Mouse (Mus musculus) WW6 (cell line): ENCODE measurements around the gene Akr1b3.

Source experiments
- DNase-seq: peaks from one replicate; pipeline ENCODE4 v3.0.0-alpha.2; 2013; ENCODE audit warnings: low read depth, low spot score

The Akr1b3 gene

DNA sequence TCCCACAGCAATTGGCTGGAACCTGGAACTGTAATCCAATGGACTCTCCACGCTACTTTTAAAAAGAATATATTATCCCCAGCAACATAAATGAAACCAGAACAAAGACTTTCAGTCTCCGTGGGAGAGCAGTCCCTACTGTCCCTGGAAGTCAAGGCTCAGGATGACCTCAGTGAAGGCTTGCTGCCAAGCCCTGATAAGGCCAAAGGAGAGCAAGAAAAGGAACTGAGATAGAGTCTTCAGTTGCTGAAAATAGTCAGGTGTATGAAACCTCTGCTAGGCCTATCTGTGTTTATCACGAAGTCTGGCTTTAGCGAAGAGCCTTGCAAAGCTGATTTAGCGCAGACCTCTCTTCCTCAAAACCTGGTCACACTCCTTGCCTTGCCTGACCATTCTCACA is 14.1 kb upstream of the Akr1b3 start:
- no peak for DNase-seq

DNA sequence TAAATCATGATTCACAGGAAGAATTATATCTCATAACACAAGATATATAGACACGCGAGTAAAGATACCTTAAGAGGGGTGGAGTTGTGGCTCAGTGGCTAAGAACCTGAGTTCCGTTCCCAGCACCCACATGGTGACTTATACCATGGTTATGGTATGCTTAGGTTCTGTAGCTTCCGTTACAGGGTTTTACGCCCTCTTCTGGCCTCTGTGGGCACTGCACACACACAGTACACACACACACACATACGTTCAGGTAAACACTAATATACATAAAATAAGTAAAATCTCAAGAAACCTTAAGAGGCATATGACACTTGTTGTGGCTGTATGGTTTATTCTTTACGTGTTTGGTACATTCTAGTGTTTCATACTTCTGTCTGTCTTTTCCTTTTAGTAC is 4.8 kb upstream of the Akr1b3 start:
- DNase-seq = no peak

GRCm38 (mm10) chr6:34318636-34319035 is 1.4 kb upstream of the Akr1b3 start:
- DNase-seq = no peak

DNA sequence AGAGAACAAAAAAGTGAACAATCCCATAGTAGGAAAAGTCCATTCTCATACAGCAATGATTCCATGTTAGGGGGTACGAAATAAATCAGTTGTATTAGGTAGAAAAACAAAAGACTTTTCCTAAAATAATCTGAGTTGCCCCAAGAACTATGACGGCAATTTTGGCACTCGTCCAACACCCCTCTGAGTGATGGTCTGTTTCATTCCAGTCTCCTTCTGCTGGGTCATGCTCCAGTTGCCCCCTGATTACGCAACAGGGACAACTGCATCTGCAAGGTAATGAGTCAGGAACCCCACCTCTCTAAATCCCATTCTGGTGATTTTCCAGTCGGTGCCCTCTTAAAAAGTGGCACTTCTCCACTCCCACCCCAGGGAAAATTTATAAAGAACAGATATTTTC is 894 bp upstream of the Akr1b3 start:
- no peak for DNase-seq

DNA sequence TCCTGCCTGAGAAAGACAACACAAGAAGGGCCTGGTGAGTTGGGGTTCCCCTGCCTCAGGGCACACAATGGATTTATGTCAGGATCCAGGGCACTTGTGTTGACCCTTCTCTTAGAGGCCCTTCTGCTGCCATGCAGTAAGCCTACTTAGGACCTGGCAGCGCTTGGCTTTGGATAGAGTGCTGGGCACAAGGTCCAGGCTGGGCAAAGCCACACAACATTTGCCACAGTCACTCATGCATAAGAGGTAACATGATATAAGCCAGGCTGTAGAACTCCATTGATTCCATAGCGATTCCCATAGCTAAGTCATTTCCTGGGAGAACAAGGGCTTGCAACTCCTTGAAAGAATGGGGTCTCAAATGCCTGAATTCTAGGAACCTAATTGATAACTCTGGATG is 3.4 kb downstream of the Akr1b3 start:
- no peak for DNase-seq

- no peak for DNase-seq
Measured at GRCm38 (mm10) chr6:34313386-34313785, 3.9 kb downstream of the Akr1b3 start.

DNA sequence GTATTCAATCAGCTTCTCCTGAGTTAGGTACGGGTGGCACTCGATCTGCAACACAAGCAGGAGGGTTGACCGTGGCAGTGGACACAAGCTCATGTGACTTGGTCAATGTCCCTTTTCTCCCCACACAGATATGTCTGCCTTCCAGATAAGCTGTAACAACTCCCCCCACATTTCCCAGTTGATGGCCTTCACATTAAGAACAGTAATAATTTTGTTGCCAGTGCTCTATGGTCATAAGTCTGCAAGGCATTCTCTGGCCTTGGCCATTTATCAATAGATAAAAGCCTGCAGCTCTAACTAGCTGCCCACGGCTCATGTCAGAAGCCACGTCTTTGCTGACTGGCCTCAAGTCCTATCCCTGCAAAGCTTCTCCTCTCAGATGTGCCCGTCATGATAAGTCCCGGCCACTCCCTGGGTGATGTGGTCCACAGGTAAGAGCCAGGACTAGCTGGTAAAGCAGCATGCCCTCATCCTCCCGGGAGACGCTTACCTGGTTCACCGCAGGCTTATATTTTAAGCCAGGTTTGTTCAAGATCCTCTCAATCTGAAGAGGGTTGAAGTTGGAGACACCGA is 7.2 kb downstream of the Akr1b3 start:
- no peak for DNase-seq

DNA sequence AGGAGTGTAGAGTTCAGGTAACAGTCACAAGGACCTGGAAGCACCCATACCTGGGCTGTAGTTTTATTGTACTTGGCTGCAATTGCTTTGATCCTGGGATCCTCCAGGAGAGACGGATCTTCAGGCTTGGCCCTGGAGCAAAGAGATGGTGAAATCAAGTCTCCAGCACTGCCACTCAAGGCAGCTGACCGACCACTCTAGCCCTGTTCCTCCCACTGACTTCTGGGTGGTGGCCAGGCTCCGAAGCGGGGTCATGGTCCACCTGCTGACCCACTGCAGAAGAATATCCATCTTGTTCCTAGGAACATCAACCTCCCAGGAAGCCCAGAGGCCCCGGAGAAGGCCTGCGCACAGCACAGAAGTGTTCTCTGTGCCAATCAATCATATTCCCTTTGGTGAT is 7.8 kb downstream of the Akr1b3 start:
- DNase-seq = no peak

DNA sequence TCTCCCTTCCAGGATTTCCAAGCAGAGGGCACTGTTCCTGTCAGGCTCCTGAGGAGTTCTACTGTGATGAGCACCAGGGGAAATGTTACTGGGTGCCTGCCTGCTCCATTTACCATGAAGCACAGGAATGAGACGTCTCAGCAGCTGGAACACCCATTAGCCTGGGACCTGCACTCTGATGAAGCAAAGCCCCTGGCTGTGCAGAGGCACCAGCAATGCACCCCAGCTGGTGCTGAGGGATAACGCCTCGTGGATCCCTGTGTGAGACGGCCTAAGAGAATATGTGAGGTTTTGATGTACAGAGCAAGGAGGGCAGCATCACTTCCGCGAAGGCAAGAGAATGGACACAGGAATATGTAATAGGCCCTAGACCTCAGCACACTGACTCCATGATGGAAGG is 10.5 kb downstream of the Akr1b3 start:
- DNase-seq = no peak

DNA sequence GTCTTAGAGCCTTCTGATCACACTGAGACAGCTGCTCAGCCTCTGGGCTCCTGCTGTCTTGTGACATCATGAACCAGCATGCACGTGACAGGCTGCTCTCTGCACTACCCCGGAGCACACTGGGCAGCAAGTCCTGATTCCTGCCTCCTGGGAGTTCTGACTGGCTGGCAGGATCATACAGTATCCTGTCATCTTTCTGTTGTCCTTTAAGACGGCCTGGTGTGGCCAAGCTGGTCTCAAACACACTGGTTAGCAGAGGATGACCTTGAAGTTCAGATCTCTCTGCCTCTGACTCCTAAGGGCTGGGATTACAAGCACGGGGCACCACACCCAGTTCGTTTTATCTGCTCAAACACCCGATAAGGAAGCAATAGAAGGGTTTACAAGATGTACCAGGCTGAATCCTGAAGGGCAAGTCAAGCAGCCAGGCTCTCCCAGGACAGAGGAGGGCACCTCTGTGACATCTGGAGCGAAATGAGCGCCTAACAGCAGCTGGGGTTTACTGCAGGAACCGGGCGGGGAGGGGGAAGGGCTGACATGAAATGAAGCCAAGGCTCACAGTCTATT is 12.5 kb downstream of the Akr1b3 start:
- DNase-seq = no peak

GRCm38 (mm10) chr6:34297055-34297454 is 20.2 kb downstream of the Akr1b3 start:
- DNase-seq = no peak

GRCm38 (mm10) chr6:34295437-34295836 is 21.8 kb downstream of the Akr1b3 start:
- no peak for DNase-seq

DNA sequence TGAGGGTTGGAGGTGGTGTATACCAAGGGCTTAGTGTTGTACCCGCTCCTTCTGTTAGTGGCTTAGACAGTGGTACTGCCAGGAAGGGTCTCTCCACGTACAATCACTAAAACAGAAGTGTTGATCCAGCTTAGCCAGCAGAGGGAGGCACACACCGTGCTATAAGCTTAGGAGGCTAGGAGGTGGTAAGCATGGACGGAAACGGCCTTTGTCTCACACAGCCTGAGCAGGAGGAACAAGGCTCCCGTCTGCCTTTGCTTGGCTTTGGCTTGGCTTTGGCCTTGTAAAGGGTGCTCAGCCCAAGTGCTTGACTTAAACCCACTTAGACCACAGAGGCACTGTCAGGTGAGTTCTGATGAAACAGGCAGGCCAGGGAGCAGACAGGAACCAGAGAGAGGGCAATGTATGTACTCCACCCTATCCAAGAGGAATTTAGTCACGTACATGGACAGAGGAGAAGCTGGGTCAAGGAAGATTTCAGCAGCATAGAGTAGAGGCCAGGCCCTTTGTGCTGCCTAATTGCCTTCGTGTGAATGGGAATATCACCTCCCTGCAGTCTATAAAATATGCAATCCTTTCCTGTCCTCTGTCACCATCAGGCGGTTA is 24.3 kb downstream of the Akr1b3 start:
- peak; percentile 66 for DNase-seq

- no peak for DNase-seq
Measured at GRCm38 (mm10) chr6:34292196-34292881, 24.9 kb downstream of the Akr1b3 start.

GRCm38 (mm10) chr6:34290681-34291080 is 26.6 kb downstream of the Akr1b3 start:
- no peak for DNase-seq

DNA sequence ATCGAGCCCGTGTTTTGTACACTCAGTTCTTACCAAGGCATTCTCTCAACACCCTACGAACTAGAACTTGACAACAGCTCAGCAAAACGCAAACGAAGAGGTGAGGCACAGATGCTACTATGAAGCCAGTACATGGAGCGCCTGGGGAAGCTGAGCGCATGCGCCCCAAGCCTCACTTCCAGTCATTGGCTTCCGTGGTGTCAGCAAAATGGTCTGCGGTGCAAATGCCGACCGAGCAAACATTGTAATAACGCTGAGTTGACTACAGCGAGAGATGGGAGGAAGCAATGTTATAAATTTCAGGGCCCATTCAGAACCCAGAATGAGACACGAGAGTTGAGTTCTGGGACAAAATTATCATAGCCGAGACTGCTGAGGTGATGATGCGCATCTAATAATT is 27.2 kb downstream of the Akr1b3 start:
- no peak for DNase-seq

DNA sequence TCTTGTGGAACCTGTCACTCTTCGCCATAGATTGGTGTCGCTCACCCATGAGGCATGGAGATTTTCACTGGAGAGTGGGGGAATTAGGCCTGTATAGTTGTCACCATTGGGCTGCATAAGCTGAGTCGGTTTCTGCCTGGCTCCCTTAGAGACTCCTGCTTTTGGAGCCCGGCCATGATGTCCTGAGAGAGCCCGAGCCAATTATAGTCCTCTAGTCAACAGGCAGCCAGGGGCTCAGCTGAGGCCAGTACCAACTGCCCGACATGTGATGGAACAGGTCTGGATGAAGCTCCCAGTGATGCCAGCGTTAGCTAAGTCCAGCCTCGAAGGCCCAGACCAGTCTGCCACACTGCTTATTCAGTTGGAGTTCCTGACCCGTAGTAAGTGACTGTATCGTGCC is 29.2 kb downstream of the Akr1b3 start:
- DNase-seq = no peak

DNA sequence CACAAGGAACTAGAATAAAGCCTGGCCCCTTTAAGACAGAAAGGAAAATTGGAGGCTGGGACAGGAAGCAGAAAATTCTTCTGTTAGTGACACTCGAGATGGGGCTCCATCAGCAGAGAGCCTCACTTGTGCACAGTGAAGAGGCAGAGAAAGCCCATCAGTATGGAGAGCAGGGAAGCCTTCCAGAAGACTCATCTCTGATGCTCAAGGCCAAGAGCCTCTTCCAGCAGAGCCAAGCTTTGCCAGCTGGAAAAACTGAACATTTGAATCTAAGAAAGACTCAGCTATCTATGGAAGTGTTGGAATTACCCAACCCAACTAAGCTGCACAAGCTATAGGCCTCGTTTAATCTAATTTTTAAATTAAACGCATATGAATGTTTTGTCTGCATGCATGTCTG is 30.4 kb downstream of the Akr1b3 start:
- DNase-seq = no peak

GRCm38 (mm10) chr6:34278385-34278784 is 38.9 kb downstream of the Akr1b3 start:
- no peak for DNase-seq

DNA sequence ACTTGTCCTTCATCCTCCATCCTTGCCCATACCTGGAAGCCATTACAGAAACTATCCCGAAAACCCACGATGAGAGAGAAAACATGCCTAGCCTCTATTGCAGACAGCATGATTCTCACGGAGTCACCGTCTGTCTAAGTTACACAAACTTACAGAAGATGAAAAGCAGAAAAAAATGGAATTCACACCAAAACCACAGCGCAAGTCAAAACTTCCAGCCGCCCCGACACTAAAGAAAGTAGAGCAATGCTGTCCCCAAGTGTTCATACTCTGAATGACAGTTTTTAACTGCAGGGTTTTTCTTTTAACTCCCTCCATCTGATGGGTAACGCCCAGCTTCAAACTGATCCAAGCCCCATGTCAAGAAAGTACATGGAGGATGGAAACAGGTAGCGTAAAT is 39.6 kb downstream of the Akr1b3 start:
- no peak for DNase-seq

DNA sequence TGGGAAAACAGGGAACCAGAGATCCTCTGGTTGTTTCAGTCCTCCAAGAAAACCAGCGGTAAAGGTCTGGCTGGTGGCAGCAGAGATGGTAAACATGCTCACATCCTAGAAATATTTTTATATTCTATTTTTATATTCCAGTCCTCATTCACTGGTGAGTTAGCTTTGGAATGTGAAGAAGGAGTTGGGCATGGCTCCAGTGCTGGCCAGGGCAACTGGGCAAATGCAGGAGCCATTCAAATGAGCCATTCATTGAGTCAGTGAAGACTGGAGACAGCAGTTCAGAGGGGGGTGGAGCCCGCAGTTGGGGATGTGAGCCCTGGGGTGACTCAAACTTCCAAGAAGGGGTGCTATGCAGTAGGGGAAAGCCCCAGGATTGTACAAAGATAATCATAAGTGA is 42.9 kb downstream of the Akr1b3 start:
- no peak for DNase-seq

DNA sequence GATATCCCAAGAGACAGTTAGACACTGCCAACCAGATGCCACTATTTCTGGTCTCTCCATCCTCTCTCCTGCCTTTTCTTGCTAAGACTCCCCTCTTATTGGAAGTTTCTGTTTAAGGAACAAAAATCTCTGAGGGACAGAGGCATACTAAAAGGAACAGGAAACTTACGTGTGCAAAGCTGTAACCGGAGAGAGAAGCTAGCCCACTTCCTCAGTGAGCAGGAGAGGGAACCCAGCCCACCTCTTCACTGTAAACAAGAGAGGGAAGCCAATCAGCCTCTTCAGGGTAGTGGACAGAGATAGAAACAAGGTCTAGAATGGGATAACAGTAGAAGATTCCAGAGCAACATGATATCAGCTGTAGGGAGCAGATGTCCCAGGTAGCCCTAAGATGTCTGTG is 44.2 kb downstream of the Akr1b3 start:
- no peak for DNase-seq

GRCm38 (mm10) chr6:34272462-34272861 is 44.8 kb downstream of the Akr1b3 start:
- no peak for DNase-seq
